Mouse (Mus musculus) liver, adult 2 months (tissue): Measurements from ENCODE around the gene Btf3.

Experiments used
- CTCF ChIP-seq: fragments of 200-500 bp; IDR thresholded peaks from 2 replicates; pipeline ENCODE4 v1.5.1; 2011; ENCODE audit warnings: low read depth, low read length, control low read depth
- POLR2A ChIP-seq: fragments of 200-500 bp; IDR thresholded peaks from 2 replicates; pipeline ENCODE4 v1.6.1; 2011; ENCODE audit warnings: low read length, control low read depth; ENCODE audit not compliant: insufficient read depth; ENCODE audit errors: extremely low read depth

DNA sequence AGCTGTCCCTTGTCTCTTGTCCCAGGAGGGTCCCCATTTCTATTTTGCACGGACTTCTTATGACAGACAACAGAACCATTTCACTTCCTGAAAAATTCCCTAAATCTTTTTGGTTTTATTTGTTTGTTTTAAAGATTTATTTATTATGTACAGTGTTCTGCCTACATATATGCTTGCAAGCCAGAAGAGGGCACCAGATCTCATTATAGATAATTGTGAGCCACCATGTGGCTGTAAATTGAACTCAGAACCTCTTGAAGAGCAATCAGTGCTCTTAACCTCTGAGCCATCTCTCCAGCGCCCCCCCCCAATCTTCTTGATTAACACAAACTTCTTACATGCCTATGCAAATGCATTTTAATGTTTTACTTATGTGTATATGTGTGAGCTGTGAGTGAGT, 26.1 kb downstream of the Btf3 start:
- no peak for TF ChIP-seq POLR2A
- TF ChIP-seq CTCF, result no peak
